8 mouse cellular contexts compared by ENCODE assay signal in the genomic region with DNA sequence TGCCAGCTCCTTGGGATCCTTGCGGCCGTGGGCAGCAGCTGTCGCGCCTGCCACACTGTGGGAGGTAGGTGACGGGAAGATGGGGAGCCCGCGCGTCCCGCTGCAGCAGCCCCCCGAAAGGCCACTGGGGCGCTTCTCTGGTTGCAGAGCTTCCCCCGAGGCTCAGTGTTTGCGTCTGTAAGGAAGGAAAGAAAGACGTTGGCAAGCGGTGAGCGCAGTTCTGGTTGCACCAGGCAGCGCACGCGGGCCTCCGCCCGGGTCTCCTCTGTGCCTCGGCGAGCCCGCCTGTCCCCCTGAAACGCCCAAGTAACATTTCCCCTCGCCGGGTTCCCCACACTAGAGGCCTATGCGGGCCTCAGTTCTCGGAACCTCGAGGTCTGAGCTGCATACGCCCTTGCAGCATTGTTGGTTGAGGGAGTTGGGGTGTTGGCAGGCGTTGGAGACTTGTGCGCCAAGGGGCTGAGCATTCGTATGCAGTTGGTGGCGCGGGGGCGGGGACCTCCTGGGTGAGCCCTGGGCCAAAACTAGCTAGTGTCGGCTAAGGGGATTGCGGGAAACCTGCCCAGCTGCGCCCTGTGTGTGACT. TPM values are rescaled to one million over a fixed set of nuclear protein-coding genes. Genes with fewer than 3 reads are reported as not detected.
A peak's percentile ranks its signal among the peaks of the same experiment; 100 is the strongest.
DNase-seq lines count a peak whose midpoint lies in the region; ATAC-seq and TF ChIP-seq lines count a peak whose summit lies in the region.

No protein-coding gene starts in this region.

- H3K4me2 ChIP-seq in heart, embryonic 14.5 days (ENCODE audit: low read length), result peak overlapping the region; percentile 88
- peak overlapping the region; percentile 86 for H3K4me2 ChIP-seq in liver, embryonic 13.5 days
- peak overlapping the region; percentile 71 for H3K4me2 ChIP-seq in neural tube, embryonic 11.5 days (ENCODE audit: low read depth)
- H3K4me2 ChIP-seq in stomach, postnatal 0 days (replicated peaks; ENCODE audit: low read depth), result peak overlapping the region; percentile 79

- H3K4me3 ChIP-seq in brown adipose tissue, adult 24 weeks (ENCODE audit: insufficient read depth, low read depth, low read length), result peak overlapping the region; percentile 73
- H3K4me3 ChIP-seq in heart, embryonic 14.5 days (ENCODE audit: control insufficient read depth in 1 of 2, insufficient read depth in 1 of 2, low read depth in 1 of 2, low read length in 2 of 2), result peak overlapping the region; percentile 71 to 88
- H3K4me3 ChIP-seq in liver, embryonic 13.5 days (replicated peaks), result peak overlapping the region; percentile 94
- H3K4me3 ChIP-seq in neural tube, embryonic 11.5 days (ENCODE audit: low read depth, low read length), result peak overlapping the region; percentile 61
- peak overlapping the region; percentile 82 for H3K4me3 ChIP-seq in stomach, postnatal 0 days (ENCODE audit: low read depth, low read length)

- H3K9me3 ChIP-seq in heart, embryonic 14.5 days (ENCODE audit: control insufficient read depth, low read length), result no peaks in the 10 kb centered on the region
- no peaks in the 10 kb centered on the region for H3K9me3 ChIP-seq in liver, embryonic 13.5 days (replicated peaks)
- H3K9me3 ChIP-seq in neural tube, embryonic 11.5 days (ENCODE audit: control insufficient read depth, low read length), result no peaks in the 10 kb centered on the region
- no peaks in the 10 kb centered on the region for H3K9me3 ChIP-seq in stomach, postnatal 0 days (ENCODE audit: control insufficient read depth, low read length)

- peak; percentile 54 for ATAC-seq in CD4-positive, CD25-positive, alpha-beta regulatory T cell, adult 4 months
- ATAC-seq in heart, embryonic 14.5 days (ENCODE audit: insufficient number of reproducible peaks, insufficient read depth, low FRiP score, low read depth), result peak; percentile 50
- ATAC-seq in liver, embryonic 13.5 days (ENCODE audit: low read depth), result peak; percentile 78
- ATAC-seq in neural tube, embryonic 11.5 days (ENCODE audit: insufficient read depth, low FRiP score, low TSS enrichment), result peak; percentile 69
- ATAC-seq in stomach, postnatal 0 days (ENCODE audit: low FRiP score, low TSS enrichment), result peak; percentile 81

- no peak for TF ChIP-seq CTCF in stomach, postnatal 0 days (IDR thresholded peaks at IDR 0.05; ENCODE audit: low read depth)

- DNase-seq in fibroblast of lung, adult 2 months (ENCODE audit: low read depth), result peak; percentile 53
- DNase-seq in kidney, postnatal 14 days, result peak; percentile 79
- peak; percentile 79 for DNase-seq in liver, embryonic 13.5 days
- DNase-seq in neural tube, embryonic 11.5 days (ENCODE audit: low spot score), result peak; percentile 82
- peak; percentile 90 for DNase-seq in stomach, postnatal 0 days (ENCODE audit: low spot score)

- WGBS in heart, embryonic 14.5 days, result under 1% methylated on average over 40 of the region's 40 CpGs
- WGBS in liver, embryonic 13.5 days (ENCODE audit: insufficient replicate concordance), result under 1% methylated on average over 40 of the region's 40 CpGs
- 0% methylated on average over 39 of the region's 40 CpGs for WGBS in neural tube, embryonic 11.5 days
- under 1% methylated on average over 40 of the region's 40 CpGs for WGBS in stomach, postnatal 0 days

- peaks cover 6% of the 10 kb centered on the region; the same call in 1 of the 2 replicates for H3K4me1 ChIP-seq in brown adipose tissue, adult 24 weeks (ENCODE audit: control insufficient read depth, insufficient read depth, insufficient read length, low read length)
- H3K4me1 ChIP-seq in heart, embryonic 14.5 days (ENCODE audit: control insufficient read depth in 2 of 2, insufficient read depth in 2 of 2, low read length in 2 of 2), result peaks cover 2 to 10% of the 10 kb centered on the region in 2 experiments; a peak in 2 of 4 replicates
- H3K4me1 ChIP-seq in liver, embryonic 13.5 days (replicated peaks), result peaks cover 64% of the 10 kb centered on the region
- peaks cover 3% of the 10 kb centered on the region; the same call in 1 of the 2 replicates for H3K4me1 ChIP-seq in neural tube, embryonic 11.5 days (ENCODE audit: control insufficient read depth, insufficient read depth, low read length)
- H3K4me1 ChIP-seq in stomach, postnatal 0 days (replicated peaks; ENCODE audit: control insufficient read depth, insufficient read depth), result no peaks in the 10 kb centered on the region; the same call in 1 of the 2 replicates

- H3K27me3 ChIP-seq in heart, embryonic 14.5 days (ENCODE audit: control insufficient read depth, insufficient read depth, low read length), result no peaks in the 10 kb centered on the region
- H3K27me3 ChIP-seq in liver, embryonic 13.5 days, result no peaks in the 10 kb centered on the region
- H3K27me3 ChIP-seq in neural tube, embryonic 11.5 days (ENCODE audit: control insufficient read depth, insufficient read depth, low read length), result no peaks in the 10 kb centered on the region
- H3K27me3 ChIP-seq in stomach, postnatal 0 days (ENCODE audit: control insufficient read depth, insufficient read depth, low read length), result no peaks in the 10 kb centered on the region

- H3K27ac ChIP-seq in brown adipose tissue, adult 24 weeks (replicated peaks; ENCODE audit: low read depth, low read length), result peak overlapping the region; percentile 14
- peak overlapping the region; percentile 89 to 94 for H3K27ac ChIP-seq in heart, embryonic 14.5 days (replicated peaks in 1 of 2; ENCODE audit: control insufficient read depth in 1 of 2, insufficient read depth in 1 of 2, low read depth in 2 of 2, low read length in 2 of 2)
- H3K27ac ChIP-seq in liver, embryonic 13.5 days, result peak overlapping the region; percentile 98
- peak overlapping the region; percentile 72 for H3K27ac ChIP-seq in neural tube, embryonic 11.5 days (ENCODE audit: low read depth, low read length)
- peak overlapping the region; percentile 99 for H3K27ac ChIP-seq in stomach, postnatal 0 days (replicated peaks)

- H3K36me3 ChIP-seq in heart, embryonic 14.5 days (ENCODE audit: control insufficient read depth, insufficient read depth, low read length), result peaks cover 8% of the 10 kb centered on the region; the same call in 1 of the 2 replicates
- peaks cover 36% of the 10 kb centered on the region for H3K36me3 ChIP-seq in liver, embryonic 13.5 days
- H3K36me3 ChIP-seq in neural tube, embryonic 11.5 days (ENCODE audit: control insufficient read depth, insufficient read depth, low read length), result no peaks in the 10 kb centered on the region
- H3K36me3 ChIP-seq in stomach, postnatal 0 days (ENCODE audit: control insufficient read depth, insufficient read depth, low read length), result 0 out of 2 replicates have a peak, but pooled peaks cover 2% of the 10 kb centered on the region

- TF ChIP-seq EP300 in stomach, postnatal 0 days (optimal IDR thresholded peaks at IDR 0.05), result no peak

- H3K9ac ChIP-seq in heart, embryonic 14.5 days (ENCODE audit: low read length), result peak overlapping the region; percentile 92
- peak overlapping the region; percentile 96 for H3K9ac ChIP-seq in liver, embryonic 13.5 days
- H3K9ac ChIP-seq in neural tube, embryonic 11.5 days (ENCODE audit: low read length), result peak overlapping the region; percentile 89
- peak overlapping the region; percentile 95 for H3K9ac ChIP-seq in stomach, postnatal 0 days (ENCODE audit: low read length)

RNA-seq across cellular contexts. Expression of a gene that starts 0.5 kb away (rescaled TPM):
- polyA plus RNA-seq in CD4-positive, CD25-positive, alpha-beta regulatory T cell, adult 4 months (2017; shearing (Covaris generic)), result 1 to 10 TPM; 5.6 to 6.0 TPM
- polyA plus RNA-seq in brown adipose tissue, adult 24 weeks (2012; ENCODE audit: insufficient read depth, insufficient read length, missing spikeins), result 3.5 and 5.0 TPM in 2 replicates
- 12.1 and 12.4 TPM in 2 replicates for polyA plus RNA-seq in heart, embryonic 14.5 days (2014; fragmentation: Nextera tagmentation; extraction: Ambion mirVana)
- 42.2 and 44.2 TPM in 2 replicates for polyA plus RNA-seq in liver, embryonic 13.5 days (2015; fragmentation: Nextera tagmentation; extraction: Ambion mirVana)
- 9.2 and 10.3 TPM in 2 replicates for polyA plus RNA-seq in neural tube, embryonic 11.5 days (2014; fragmentation: Nextera tagmentation; extraction: Ambion mirVana)
- polyA plus RNA-seq in stomach, postnatal 0 days (2015; fragmentation: Nextera tagmentation; extraction: Ambion mirVana), result 39.9 and 42.0 TPM in 2 replicates

RNA-seq across cellular contexts. Expression of a gene that starts 31.0 kb away (rescaled TPM):
- not detected for polyA plus RNA-seq in CD4-positive, CD25-positive, alpha-beta regulatory T cell, adult 4 months (2017; shearing (Covaris generic))
- polyA plus RNA-seq in brown adipose tissue, adult 24 weeks (2012; ENCODE audit: insufficient read depth, insufficient read length, missing spikeins), result not detected in 2 replicates
- not detected in 2 replicates for polyA plus RNA-seq in heart, embryonic 14.5 days (2014; fragmentation: Nextera tagmentation; extraction: Ambion mirVana)
- polyA plus RNA-seq in liver, embryonic 13.5 days (2015; fragmentation: Nextera tagmentation; extraction: Ambion mirVana), result not detected in 2 replicates
- polyA plus RNA-seq in neural tube, embryonic 11.5 days (2014; fragmentation: Nextera tagmentation; extraction: Ambion mirVana), result not detected in 2 replicates
- not detected in 2 replicates for polyA plus RNA-seq in stomach, postnatal 0 days (2015; fragmentation: Nextera tagmentation; extraction: Ambion mirVana)

Comparison
In these comparisons a context has a peak if more than half of its experiments do, and no peak if none do; other contexts are left out.
1. Peak in every context shown above with its lines: DNase-seq, ATAC-seq, H3K4me3 ChIP-seq and H3K27ac ChIP-seq.
2. H3K27ac ChIP-seq: peak in every context shown above with its lines; median percentile 99 in stomach, postnatal 0 days; 98 in liver, embryonic 13.5 days; 92 in heart, embryonic 14.5 days; 72 in neural tube, embryonic 11.5 days; 14 in brown adipose tissue, adult 24 weeks.